Mouse (Mus musculus): ENCODE measurements around the gene Cyp1b1.

- TF ChIP-seq POLR2A (IDR thresholded peaks at IDR 0.05; ENCODE audit: insufficient read depth, low read length), result no peak
- no peak for TF ChIP-seq CTCF (IDR thresholded peaks at IDR 0.05; ENCODE audit: low read depth, low read length)
Observed at GRCm38 (mm10) chr17:79708168-79708567, 6.7 kb downstream of the Cyp1b1 start.
